Mouse (Mus musculus): ENCODE data around the gene Trip4. TPM values are rescaled to one million over a fixed set of nuclear protein-coding genes. Genes with fewer than 3 reads are reported as not detected.

Gene Trip4
- polyA plus RNA-seq, 1 experiment, result 10.8 TPM

DNA sequence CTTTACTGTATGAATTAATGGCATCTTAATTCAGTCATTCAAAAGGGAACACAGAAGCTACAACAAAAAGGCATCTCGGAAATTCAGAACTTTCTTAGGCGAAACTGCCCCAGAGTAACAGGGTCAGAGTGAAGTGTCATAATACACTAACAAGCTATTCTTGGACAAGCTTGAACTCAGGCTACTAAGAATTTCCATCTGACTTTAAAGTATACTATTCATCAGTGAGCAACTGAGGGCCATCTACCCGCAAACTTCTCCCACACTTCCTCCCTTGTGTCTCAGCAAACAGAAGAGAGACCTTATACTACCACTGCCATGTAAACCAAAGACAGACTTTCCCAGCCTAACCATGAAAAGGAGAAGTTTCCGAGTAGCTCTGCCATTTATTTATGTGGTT lies 77.4 kb downstream of the Trip4 start:
- no peak for TF ChIP-seq POLR2A (IDR thresholded peaks at IDR 0.05; ENCODE audit: control insufficient read depth, extremely low read depth, insufficient read depth, low read length, poor library complexity)
- no peaks in the 10 kb centered on the region for H3K27me3 ChIP-seq (ENCODE audit: control insufficient read depth, insufficient read depth, low read length)
- 21% methylated on average over 4 of the region's 4 CpGs for WGBS

DNA sequence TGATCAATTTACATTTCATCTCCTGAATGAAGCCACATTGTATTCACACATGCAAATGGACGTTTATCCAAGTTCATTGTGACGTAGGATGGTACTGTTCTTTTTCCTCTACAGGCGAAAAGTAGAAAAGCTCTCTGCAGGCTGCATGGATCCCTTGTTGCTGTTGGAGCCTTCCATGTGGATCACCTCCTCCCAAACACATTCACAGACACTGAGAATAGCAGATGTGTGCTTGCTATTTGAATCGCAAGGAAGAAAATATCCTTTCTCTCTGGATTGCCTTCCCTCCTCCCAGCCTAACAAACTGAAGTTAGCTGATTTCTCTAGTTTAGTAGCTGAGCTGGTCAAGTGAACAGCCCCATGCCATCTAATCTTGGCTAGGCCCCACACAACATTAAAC lies 78.3 kb downstream of the Trip4 start:
- H3K27me3 ChIP-seq (ENCODE audit: control insufficient read depth, insufficient read depth, low read length), result no peaks in the 10 kb centered on the region
- no peak overlapping the region for H3K4me3 ChIP-seq (ENCODE audit: control insufficient read depth, insufficient read depth, low read length)
- WGBS, result 94% methylated on average over 4 of the region's 4 CpGs
- no peak for DNase-seq
- H3K27ac ChIP-seq (ENCODE audit: control insufficient read depth, insufficient read depth, low read length), result no peak overlapping the region
- no peaks in the 10 kb centered on the region for H3K36me3 ChIP-seq (ENCODE audit: control insufficient read depth, insufficient read depth, low read length)
- TF ChIP-seq CTCF (IDR thresholded peaks at IDR 0.05; ENCODE audit: borderline replicate concordance, control insufficient read depth, extremely low read depth, insufficient read depth, low read length, poor library complexity), result no peak
- no peak for TF ChIP-seq POLR2A (IDR thresholded peaks at IDR 0.05; ENCODE audit: control insufficient read depth, extremely low read depth, insufficient read depth, low read length, poor library complexity)
- peaks cover 10% of the 10 kb centered on the region for H3K4me1 ChIP-seq (replicated peaks; ENCODE audit: control insufficient read depth, insufficient read depth, low read length)

More for the DNA sequence above, 77.4 kb downstream of the Trip4 start:
- peaks cover 6% of the 10 kb centered on the region for H3K4me1 ChIP-seq (replicated peaks; ENCODE audit: control insufficient read depth, insufficient read depth, low read length)
- no peak for DNase-seq
- no peak overlapping the region for H3K27ac ChIP-seq (ENCODE audit: control insufficient read depth, insufficient read depth, low read length)
- no peaks in the 10 kb centered on the region for H3K36me3 ChIP-seq (ENCODE audit: control insufficient read depth, insufficient read depth, low read length)
- no peak overlapping the region for H3K4me3 ChIP-seq (ENCODE audit: control insufficient read depth, insufficient read depth, low read length)

DNA sequence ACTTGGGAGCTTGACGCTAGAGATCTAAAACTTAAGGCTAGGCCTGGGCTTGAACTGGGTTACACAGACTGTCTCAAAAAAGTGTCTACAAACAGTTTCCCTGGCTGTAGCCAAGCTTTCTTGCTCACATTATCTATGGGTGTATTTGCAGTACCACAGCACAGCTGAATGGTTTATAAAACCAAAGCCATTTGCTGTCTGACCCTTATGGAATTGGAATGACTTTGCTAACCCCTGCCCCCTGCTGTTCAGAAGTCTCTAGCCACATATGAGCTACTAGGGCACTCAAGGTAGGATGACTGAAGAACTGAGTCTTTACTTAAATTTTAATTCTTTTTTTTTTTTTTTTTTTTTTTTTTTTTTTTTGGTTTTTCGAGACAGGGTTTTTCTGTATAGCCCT lies 79.2 kb downstream of the Trip4 start:
- Histone ChIP-seq H3K4me1 (replicated peaks; ENCODE audit: control insufficient read depth, insufficient read depth, low read length) (peaks cover 10% of the 10 kb centered on the region), H3K36me3 (ENCODE audit: control insufficient read depth, insufficient read depth, low read length) (no peaks in the 10 kb centered on the region), H3K27me3 (ENCODE audit: control insufficient read depth, insufficient read depth, low read length) (no peaks in the 10 kb centered on the region), H3K4me3 (ENCODE audit: control insufficient read depth, insufficient read depth, low read length) (no peak overlapping the region), H3K27ac (ENCODE audit: control insufficient read depth, insufficient read depth, low read length) (no peak overlapping the region)
- WGBS, result 79% methylated on average over 2 of the region's 2 CpGs
- DNase-seq, result peak; percentile 57
- TF ChIP-seq POLR2A (IDR thresholded peaks at IDR 0.05; ENCODE audit: control insufficient read depth, extremely low read depth, insufficient read depth, low read length, poor library complexity), result no peak
- no peak for TF ChIP-seq CTCF (IDR thresholded peaks at IDR 0.05; ENCODE audit: borderline replicate concordance, control insufficient read depth, extremely low read depth, insufficient read depth, low read length, poor library complexity)

DNA sequence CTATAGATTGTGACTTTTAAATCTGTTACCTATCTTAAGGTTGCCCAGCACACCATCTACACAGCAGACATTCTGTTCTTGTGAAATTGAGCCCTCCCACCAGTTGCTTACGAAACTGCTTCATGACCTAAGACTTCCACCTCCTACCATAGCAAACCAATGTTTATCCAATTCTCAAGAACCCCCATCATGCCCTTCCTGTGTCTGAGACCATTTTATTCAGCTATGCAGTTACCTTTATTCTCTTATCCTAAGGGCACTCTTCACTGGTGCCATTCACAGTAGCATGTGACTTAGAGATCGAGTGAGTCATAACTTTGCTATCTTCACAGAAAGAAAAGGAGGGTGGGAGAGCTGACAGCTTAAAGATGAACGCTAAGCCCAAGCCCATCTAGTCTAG lies 80.1 kb downstream of the Trip4 start:
- no peak overlapping the region for H3K4me3 ChIP-seq (ENCODE audit: control insufficient read depth, insufficient read depth, low read length)
- peaks cover 12% of the 10 kb centered on the region for H3K4me1 ChIP-seq (replicated peaks; ENCODE audit: control insufficient read depth, insufficient read depth, low read length)
- 77% methylated on average over 3 of the region's 3 CpGs for WGBS
- no peaks in the 10 kb centered on the region for H3K27me3 ChIP-seq (ENCODE audit: control insufficient read depth, insufficient read depth, low read length)
- TF ChIP-seq POLR2A (IDR thresholded peaks at IDR 0.05; ENCODE audit: control insufficient read depth, extremely low read depth, insufficient read depth, low read length, poor library complexity) (no peak), CTCF (IDR thresholded peaks at IDR 0.05; ENCODE audit: borderline replicate concordance, control insufficient read depth, extremely low read depth, insufficient read depth, low read length, poor library complexity) (no peak)
- no peak for DNase-seq
- no peaks in the 10 kb centered on the region for H3K36me3 ChIP-seq (ENCODE audit: control insufficient read depth, insufficient read depth, low read length)
- H3K27ac ChIP-seq (ENCODE audit: control insufficient read depth, insufficient read depth, low read length), result no peak overlapping the region

DNA sequence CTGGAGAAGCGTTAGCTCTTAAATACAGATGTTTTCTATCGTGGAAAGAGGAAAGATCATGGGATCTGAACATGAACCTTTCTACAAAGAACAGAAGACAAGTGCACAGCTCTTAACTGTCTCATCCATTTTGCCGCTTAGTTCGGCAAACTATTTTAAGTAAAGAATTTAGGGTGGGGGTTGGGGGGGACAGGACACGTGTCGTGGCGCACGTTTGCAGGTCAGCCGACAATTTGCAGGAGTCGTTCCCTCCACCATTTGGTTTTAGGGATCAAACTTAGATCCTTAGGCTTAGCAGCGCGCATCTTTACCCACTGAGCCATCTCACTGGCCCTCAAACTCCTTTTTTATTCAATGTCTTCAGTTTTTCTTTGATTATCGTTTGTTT lies 80.6 kb downstream of the Trip4 start:
- no peak overlapping the region for H3K27ac ChIP-seq (ENCODE audit: control insufficient read depth, insufficient read depth, low read length)
- H3K4me3 ChIP-seq (ENCODE audit: control insufficient read depth, insufficient read depth, low read length), result peak overlapping the region; percentile 58
- 18% methylated on average over 13 of the region's 13 CpGs for WGBS
- peaks cover 12% of the 10 kb centered on the region for H3K4me1 ChIP-seq (replicated peaks; ENCODE audit: control insufficient read depth, insufficient read depth, low read length)
- no peak for TF ChIP-seq CTCF (IDR thresholded peaks at IDR 0.05; ENCODE audit: borderline replicate concordance, control insufficient read depth, extremely low read depth, insufficient read depth, low read length, poor library complexity)
- no peak for TF ChIP-seq POLR2A (IDR thresholded peaks at IDR 0.05; ENCODE audit: control insufficient read depth, extremely low read depth, insufficient read depth, low read length, poor library complexity)
- no peaks in the 10 kb centered on the region for H3K36me3 ChIP-seq (ENCODE audit: control insufficient read depth, insufficient read depth, low read length)
- no peaks in the 10 kb centered on the region for H3K27me3 ChIP-seq (ENCODE audit: control insufficient read depth, insufficient read depth, low read length)
- DNase-seq, result no peak

DNA sequence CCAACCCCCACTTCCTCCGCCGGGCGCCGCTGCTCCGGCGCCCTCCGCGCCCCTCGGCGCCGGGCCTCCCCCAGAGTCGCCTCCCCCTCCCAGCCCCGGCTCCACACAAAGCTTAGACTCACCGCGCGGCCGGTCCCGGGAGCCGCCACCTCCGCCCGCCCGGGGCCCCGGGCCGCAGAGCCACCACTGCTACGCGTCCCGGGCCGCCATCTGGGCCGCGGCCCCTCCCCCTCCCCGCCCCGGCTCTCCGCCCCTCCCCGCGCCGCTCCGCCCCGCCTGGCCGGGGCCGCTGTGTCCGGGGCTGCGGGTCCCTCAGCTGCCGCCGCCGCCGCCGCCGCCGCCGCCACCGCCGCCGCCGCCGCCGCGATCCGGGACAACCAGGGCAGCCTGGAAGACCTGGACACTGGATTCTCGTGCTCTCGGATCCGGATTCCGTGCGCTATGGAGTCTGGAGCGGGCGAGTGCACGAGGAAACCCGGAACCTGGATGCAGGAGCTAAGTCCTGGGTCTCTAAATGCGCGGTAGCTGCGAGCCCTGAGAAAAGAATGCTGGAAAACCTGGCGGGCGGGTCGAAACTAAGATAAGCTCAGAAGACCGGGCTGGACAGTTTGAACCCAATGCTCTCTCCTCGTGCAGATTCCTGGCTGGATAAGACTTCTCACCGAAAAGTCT lies 81.1 kb downstream of the Trip4 start, which contains the start of gene Zfp609:
TSS of gene Zfp609 (minus strand) at position 221 of the 672 bp plus-strand sequence.
- Histone ChIP-seq H3K36me3 (ENCODE audit: control insufficient read depth, insufficient read depth, low read length) (no peaks in the 10 kb centered on the region), H3K4me1 (replicated peaks; ENCODE audit: control insufficient read depth, insufficient read depth, low read length) (peaks cover 12% of the 10 kb centered on the region)
- TF ChIP-seq CTCF (IDR thresholded peaks at IDR 0.05; ENCODE audit: borderline replicate concordance, control insufficient read depth, extremely low read depth, insufficient read depth, low read length, poor library complexity), result no peak
- 0 out of 2 replicates have a peak, but pooled peaks have one; percentile 28 for TF ChIP-seq POLR2A (IDR thresholded peaks at IDR 0.05; ENCODE audit: control insufficient read depth, extremely low read depth, insufficient read depth, low read length, poor library complexity)

More for the DNA sequence above, 81.1 kb downstream of the Trip4 start, which contains the start of gene Zfp609:
- Histone ChIP-seq H3K27ac (ENCODE audit: control insufficient read depth, insufficient read depth, low read length) (no peak within 1 kb of the TSS), H3K27me3 (ENCODE audit: control insufficient read depth, insufficient read depth, low read length) (no peaks in the 10 kb centered on the region), H3K4me3 (ENCODE audit: control insufficient read depth, insufficient read depth, low read length) (peak within 1 kb of the TSS; percentile 58)
- peak; percentile 86 for DNase-seq
- WGBS, result 1% methylated on average over 47 of the region's 76 CpGs
